Mouse (Mus musculus) intestine, postnatal 0 days (tissue): Measurements from ENCODE around the gene Hist1h2bc. TPM values are rescaled to one million over a fixed set of nuclear protein-coding genes. Genes with fewer than 3 reads are reported as not detected.
"Not testable (repeated sequence)": the region's sequence is repeated elsewhere in the genome, so short reads cannot be mapped to it uniquely, and the experiment has no call there.

Experiments used
- ATAC-seq: fragments of 200-750 bp; cut with Nextera tagmentation; 2 replicates; pipeline ENCODE4 v1.8.0; 2017; ENCODE audit warnings: mild to moderate bottlenecking, moderate TSS enrichment, moderate library complexity
- H3K27ac ChIP-seq: fragments of 300-500 bp; sonication (generic); 2 replicates; pipeline ENCODE4 v1.5.1; 2014; ENCODE audit warnings: mild to moderate bottlenecking, low read depth, low read length, moderate library complexity
- H3K27me3 ChIP-seq: fragments of 300-500 bp; sonication (generic); replicated peaks from 2 replicates; pipeline ENCODE4 v1.6.1; 2014; ENCODE audit warnings: low read length, mixed read lengths; ENCODE audit not compliant: control insufficient read depth, insufficient read depth
- H3K36me3 ChIP-seq: fragments of 300-500 bp; sonication (generic); 2 replicates; pipeline ENCODE4 v1.6.1; 2014; ENCODE audit warnings: mild to moderate bottlenecking, moderate library complexity; ENCODE audit not compliant: control insufficient read depth, insufficient read depth
- H3K4me1 ChIP-seq: fragments of 300-500 bp; sonication (generic); replicated peaks from 2 replicates; pipeline ENCODE4 v1.6.1; 2014; ENCODE audit warnings: antibody characterized with exemption, low read length, mixed read lengths; ENCODE audit not compliant: control insufficient read depth, insufficient read depth
- H3K4me2 ChIP-seq: fragments of 300-500 bp; sonication (generic); replicated peaks from 2 replicates; pipeline ENCODE4 v1.6.1; 2014; ENCODE audit warnings: low read depth, mild to moderate bottlenecking, moderate library complexity
- H3K4me3 ChIP-seq: fragments of 300-500 bp; sonication (generic); 2 replicates; pipeline ENCODE4 v1.5.1; 2014; ENCODE audit warnings: low read depth, low read length
- H3K9ac ChIP-seq: fragments of 300-500 bp; sonication (generic); 2 replicates; pipeline ENCODE4 v1.6.1; 2014; ENCODE audit warnings: mild to moderate bottlenecking, low read depth, low read length
- H3K9me3 ChIP-seq: fragments of 300-500 bp; sonication (generic); 2 replicates; pipeline ENCODE4 v1.6.1; 2016; ENCODE audit warnings: mixed run types; ENCODE audit not compliant: control insufficient read depth
- CTCF ChIP-seq: sonication (generic); IDR thresholded peaks from 2 replicates; pipeline ENCODE4 v1.5.1; 2016; ENCODE audit warnings: low read depth, mild to moderate bottlenecking, control low read depth, antibody characterized with exemption, moderate library complexity
- WGBS: fragments of 180-500 bp; shearing (Covaris S2); extraction: QIAGEN DNeasy Blood & Tissue Kit; methylation state at CpG from one replicate; pipeline ENCODE4 v1.1.7; 2014; 5-methylcytosine and 5-hydroxymethylcytosine counted together
- polyA plus RNA-seq: library from polyadenylated mRNA; unstranded; fragments of >200 nt; fragmentation: Nextera tagmentation; extraction: Ambion mirVana; gene quantifications from 2 replicates; pipeline ENCODE4 v1.2.1, GENCODE M21; 2015

Gene Hist1h2bc
- polyA plus RNA-seq, 1 experiment from 2014 or later, result 211 TPM

DNA sequence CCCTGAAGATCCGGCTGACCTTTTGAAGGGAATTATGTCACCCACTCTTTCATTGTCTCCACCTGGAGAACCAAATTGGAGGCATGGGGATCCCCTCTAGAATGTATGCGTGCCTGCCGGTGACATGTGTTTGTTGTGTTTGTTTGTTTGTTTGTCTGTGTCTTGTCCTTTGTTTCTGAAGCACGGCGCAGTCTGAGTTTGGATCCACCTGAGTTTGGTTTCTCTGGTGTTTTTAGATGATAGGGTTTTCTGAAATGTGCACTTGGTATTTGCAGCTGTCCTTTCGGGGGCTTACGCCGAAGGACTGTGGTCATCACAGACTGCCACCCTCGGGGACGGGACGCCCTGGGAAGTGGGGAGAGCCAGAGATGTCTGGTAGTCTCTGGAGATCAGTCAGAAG is 33.2 kb downstream of the Hist1h2bc start:
- H3K36me3 ChIP-seq, result no peaks in the 10 kb centered on the region
- no peaks in the 10 kb centered on the region for H3K27me3 ChIP-seq
- H3K9ac ChIP-seq, result no peak overlapping the region
- TF ChIP-seq CTCF, result no peak
- H3K9me3 ChIP-seq, result no peaks in the 10 kb centered on the region
- no peak overlapping the region for H3K27ac ChIP-seq
- H3K4me3 ChIP-seq, result no peak overlapping the region
- no peaks in the 10 kb centered on the region for H3K4me1 ChIP-seq
- no peak for ATAC-seq
- WGBS, result 60% methylated on average over 11 of the region's 11 CpGs
- no peak overlapping the region for H3K4me2 ChIP-seq

DNA sequence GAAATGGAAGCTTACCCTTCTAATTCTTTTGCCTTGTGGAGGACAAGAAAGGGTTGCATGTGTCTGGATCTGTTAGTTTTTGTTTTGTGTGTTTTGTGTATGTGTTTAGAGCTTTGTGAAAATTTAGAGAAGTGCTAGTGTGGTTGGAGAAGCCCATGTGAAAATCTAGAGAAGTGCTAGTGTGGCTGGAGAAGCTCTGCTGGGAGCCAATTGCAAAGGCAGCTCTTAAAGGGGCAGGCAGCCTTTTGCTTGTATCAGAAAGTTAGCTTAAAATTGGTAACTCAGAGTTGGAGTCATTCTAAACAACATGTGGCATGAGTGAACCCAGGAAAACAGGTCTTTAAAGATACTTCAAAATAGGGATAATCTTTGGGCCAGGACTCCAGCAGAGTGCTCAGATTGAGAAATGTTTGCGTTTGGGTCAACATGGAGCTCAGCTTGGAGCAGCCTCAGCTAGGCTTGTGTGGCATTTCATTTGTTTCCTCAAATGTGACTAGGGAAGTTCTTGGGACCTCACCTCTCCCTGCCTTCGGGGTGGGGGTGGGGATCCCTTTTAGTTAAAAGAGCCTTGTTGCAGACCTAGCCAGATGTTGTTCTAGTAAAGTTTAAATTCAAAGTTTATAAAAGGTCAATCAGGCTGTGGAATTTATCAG is 33.7 kb downstream of the Hist1h2bc start:
- H3K9me3 ChIP-seq, H3K36me3 ChIP-seq, H3K9ac ChIP-seq, H3K27ac ChIP-seq, H3K4me2 ChIP-seq, H3K27me3 ChIP-seq, ATAC-seq, H3K4me1 ChIP-seq, H3K4me3 ChIP-seq: not testable (repeated sequence)
- WGBS, result 22% methylated on average over 2 of the region's 2 CpGs

DNA sequence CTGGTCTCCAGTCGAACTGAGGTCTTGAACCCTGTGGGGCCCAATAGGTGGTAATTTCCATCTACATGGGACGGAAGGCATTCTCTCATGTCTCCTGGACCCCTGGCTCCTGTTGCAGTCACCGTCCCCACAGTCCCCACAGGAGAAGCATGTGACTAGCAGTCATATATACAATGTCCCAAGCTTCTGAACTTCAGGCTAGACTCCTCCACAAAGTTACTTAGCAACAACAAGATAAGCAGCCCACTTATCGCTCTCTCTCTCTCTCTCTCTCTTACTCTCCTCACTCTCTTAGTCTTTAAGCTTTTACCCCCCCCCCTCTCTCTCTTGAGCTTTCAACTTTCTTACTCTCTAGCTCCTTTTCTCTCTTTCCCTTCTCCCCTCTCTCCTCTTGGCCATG is 40.2 kb downstream of the Hist1h2bc start:
- Histone ChIP-seq H3K4me3 (no peak overlapping the region), H3K4me1 (no peaks in the 10 kb centered on the region), H3K9me3 (no peaks in the 10 kb centered on the region), H3K36me3 (no peaks in the 10 kb centered on the region), H3K27me3 (no peaks in the 10 kb centered on the region), H3K4me2 (no peak overlapping the region), H3K9ac (no peak overlapping the region), H3K27ac (no peak overlapping the region)
- WGBS, result 76% methylated on average over 4 of the region's 4 CpGs
- ATAC-seq, result no peak
- TF ChIP-seq CTCF, result no peak

DNA sequence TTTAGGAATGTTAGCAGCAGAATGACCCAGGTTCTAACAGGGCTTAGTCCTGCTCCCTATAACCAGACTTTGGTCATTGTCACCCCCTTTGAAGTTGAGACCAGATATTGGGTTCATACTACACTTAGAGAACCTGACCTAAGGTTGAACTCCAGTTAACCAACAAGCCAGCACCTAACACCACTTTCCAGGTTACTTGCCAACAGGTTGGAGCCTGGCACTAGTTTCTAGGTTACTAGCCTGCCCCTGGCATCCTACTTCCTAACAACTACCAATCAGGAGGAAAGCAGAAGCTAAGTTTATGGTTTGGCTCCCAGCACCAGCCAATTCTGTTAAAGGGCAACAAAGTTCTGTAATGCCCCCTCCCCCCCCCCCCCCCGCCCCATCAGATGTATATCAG is 41.2 kb downstream of the Hist1h2bc start:
- Histone ChIP-seq H3K4me1 (no peaks in the 10 kb centered on the region), H3K9ac (no peak overlapping the region), H3K36me3 (no peaks in the 10 kb centered on the region), H3K27me3 (no peaks in the 10 kb centered on the region), H3K27ac (no peak overlapping the region), H3K4me3 (no peak overlapping the region), H3K4me2 (no peak overlapping the region), H3K9me3 (no peaks in the 10 kb centered on the region)
- WGBS, result no CpG with 5 or more reads among the region's 1 CpGs
- ATAC-seq, result no peak
- no peak for TF ChIP-seq CTCF

DNA sequence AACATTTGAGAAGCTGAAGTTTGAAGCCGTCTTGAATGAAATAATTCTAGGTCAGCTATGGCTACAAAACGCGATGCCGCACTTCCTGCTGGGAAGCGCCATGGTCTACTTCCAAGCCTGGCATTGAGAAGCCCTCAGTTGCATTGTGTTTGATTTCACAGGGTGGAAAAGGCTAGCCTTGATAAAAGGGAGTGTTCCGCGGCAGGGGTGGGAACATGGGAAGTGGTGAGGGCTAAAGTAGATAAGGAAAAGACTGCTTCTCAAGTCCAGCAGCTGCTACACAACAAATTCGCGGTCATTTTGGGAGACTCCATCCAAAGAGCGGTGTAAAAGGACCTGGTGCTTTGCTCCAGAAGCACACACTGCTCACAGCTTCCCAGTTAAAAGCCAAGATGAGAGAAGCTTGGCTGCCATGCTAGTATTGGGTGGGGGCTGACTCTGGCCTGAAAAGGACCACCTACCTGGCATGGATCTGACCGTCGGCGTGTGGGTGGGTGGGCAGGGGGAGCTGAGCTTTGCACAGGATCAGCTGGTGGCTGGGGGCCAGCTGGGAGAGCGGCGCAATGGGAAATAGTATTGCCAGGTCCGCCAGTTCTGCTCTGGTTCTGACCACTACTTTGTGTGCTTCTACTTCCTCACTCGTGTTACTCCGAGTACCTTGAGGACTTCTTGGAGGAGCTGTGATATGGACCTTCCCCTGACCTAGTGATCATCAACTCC is 44.6 kb downstream of the Hist1h2bc start:
- Histone ChIP-seq H3K27ac (no peak overlapping the region), H3K4me1 (no peaks in the 10 kb centered on the region), H3K4me3 (no peak overlapping the region), H3K9me3 (no peaks in the 10 kb centered on the region), H3K9ac (no peak overlapping the region), H3K36me3 (no peaks in the 10 kb centered on the region), H3K4me2 (no peak overlapping the region), H3K27me3 (no peaks in the 10 kb centered on the region)
- 87% methylated on average over 18 of the region's 18 CpGs for WGBS
- no peak for ATAC-seq
- TF ChIP-seq CTCF, result no peak

DNA sequence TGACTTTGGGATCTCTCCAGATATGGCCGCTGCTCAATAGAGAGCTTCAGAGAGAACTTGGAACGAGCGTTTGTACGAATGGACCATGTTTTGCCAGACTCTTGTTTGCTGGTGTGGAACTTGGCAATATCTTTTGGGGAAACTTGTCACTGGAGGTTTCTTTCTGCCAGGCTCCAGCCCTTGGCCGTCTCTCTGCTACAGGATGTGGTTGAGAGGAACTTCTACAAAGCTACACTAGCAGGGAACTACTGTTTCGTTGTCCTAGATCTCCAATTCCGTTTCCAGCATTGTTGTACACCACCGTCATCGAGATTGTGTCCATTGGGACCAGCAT is 45.2 kb downstream of the Hist1h2bc start:
- no peak overlapping the region for H3K9ac ChIP-seq
- H3K4me2 ChIP-seq, result no peak overlapping the region
- no peak overlapping the region for H3K27ac ChIP-seq
- no peak overlapping the region for H3K4me3 ChIP-seq
- WGBS, result 92% methylated on average over 9 of the region's 9 CpGs
- no peaks in the 10 kb centered on the region for H3K9me3 ChIP-seq
- H3K36me3 ChIP-seq, result no peaks in the 10 kb centered on the region
- H3K27me3 ChIP-seq, result no peaks in the 10 kb centered on the region
- no peaks in the 10 kb centered on the region for H3K4me1 ChIP-seq
- ATAC-seq, result no peak
- no peak for TF ChIP-seq CTCF

DNA sequence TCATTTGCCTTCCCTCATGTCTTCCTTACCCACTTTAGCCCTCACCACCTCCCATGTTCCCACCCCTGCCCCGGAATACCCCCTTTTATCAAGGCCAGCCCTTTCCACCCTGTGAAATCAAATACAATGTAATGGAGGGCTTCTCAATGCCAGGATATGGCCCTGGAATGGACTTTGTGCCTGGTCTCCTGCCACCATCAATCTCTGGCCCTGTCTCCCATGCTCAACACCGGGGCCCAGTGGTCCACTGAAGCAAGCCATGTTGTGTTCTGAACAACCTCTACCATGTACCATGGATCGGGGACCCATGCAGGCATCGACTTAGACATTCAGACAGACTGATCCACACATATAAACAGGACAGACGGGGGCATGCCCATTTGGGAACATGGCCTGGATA is 45.7 kb downstream of the Hist1h2bc start:
- no peak overlapping the region for H3K9ac ChIP-seq
- 90% methylated on average over 5 of the region's 5 CpGs for WGBS
- no peak overlapping the region for H3K4me2 ChIP-seq
- H3K27ac ChIP-seq, result no peak overlapping the region
- H3K4me3 ChIP-seq, result no peak overlapping the region
- TF ChIP-seq CTCF, result no peak
- ATAC-seq, result no peak
- no peaks in the 10 kb centered on the region for H3K9me3 ChIP-seq
- no peaks in the 10 kb centered on the region for H3K36me3 ChIP-seq
- H3K4me1 ChIP-seq, result no peaks in the 10 kb centered on the region
- no peaks in the 10 kb centered on the region for H3K27me3 ChIP-seq
